Mouse (Mus musculus) bone marrow, adult 2 months (tissue): ENCODE measurements around the gene Gpr183. TPM values are rescaled to one million over a fixed set of nuclear protein-coding genes. Genes with fewer than 3 reads are reported as not detected.
A peak's percentile ranks its signal among the peaks of the same experiment; 100 is the strongest.

ENCODE experiments used
- H3K27ac ChIP-seq: fragments of 200-500 bp; 2 replicates; pipeline ENCODE4 v1.5.1; 2012; ENCODE audit warnings: low read depth, mild to moderate bottlenecking, control low read depth, inconsistent platforms, low read length; ENCODE audit not compliant: control insufficient read depth, poor library complexity, insufficient read depth
- H3K4me1 ChIP-seq: fragments of 200-500 bp; 2 replicates; pipeline ENCODE4 v1.6.1; 2011; ENCODE audit warnings: low read length; ENCODE audit not compliant: control insufficient read depth, insufficient read depth
- H3K4me3 ChIP-seq: fragments of 200-500 bp; replicated peaks from 2 replicates; pipeline ENCODE3; 2011; ENCODE audit warnings: mild to moderate bottlenecking, low read depth, low read length, control low read depth; ENCODE audit not compliant: control insufficient read depth
- CTCF ChIP-seq: fragments of 200-500 bp; IDR thresholded peaks from 2 replicates; pipeline ENCODE4 v1.5.1; 2011; ENCODE audit warnings: low read length, control low read depth; ENCODE audit not compliant: control insufficient read depth, insufficient read depth
- POLR2A ChIP-seq: fragments of 200-500 bp; IDR thresholded peaks from 2 replicates; pipeline ENCODE4 v1.6.1; 2011; ENCODE audit warnings: low read depth, mild to moderate bottlenecking, control low read depth, low read length, borderline replicate concordance; ENCODE audit not compliant: control insufficient read depth
- WGBS: fragments of 180-500 bp; shearing (Covaris S2); methylation state at CpG from one replicate; pipeline ENCODE4 v1.1.7; 2018; 5-methylcytosine and 5-hydroxymethylcytosine counted together
- polyA plus RNA-seq: library from polyadenylated mRNA; stranded (reverse); fragments of >200 nt; gene quantifications from 2 replicates; pipeline ENCODE4 v1.2.4, GENCODE M21; 2011; ENCODE audit warnings: low replicate concordance; ENCODE audit not compliant: missing spikeins, insufficient read depth, insufficient read length

Gene Gpr183
- polyA plus RNA-seq, 1 experiment = 1.5 TPM

- Histone ChIP-seq H3K4me3 (no peak overlapping the region), H3K27ac (no peak overlapping the region), H3K4me1 (peaks cover 5% of the 10 kb centered on the region)
- no peak for TF ChIP-seq CTCF
- no peak for TF ChIP-seq POLR2A
- WGBS = 80% methylated on average over 7 of the region's 7 CpGs
These were observed 37.2 kb upstream of the Gpr183 start for GRCm38 (mm10) chr14:122002224-122002623.

GRCm38 (mm10) chr14:122000346-122001105, 35.5 kb upstream of the Gpr183 start:
- TF ChIP-seq CTCF (no peak), POLR2A (no peak)
- WGBS = 89% methylated on average over 17 of the region's 17 CpGs
- no peak overlapping the region for H3K4me3 ChIP-seq
- no peak overlapping the region for H3K27ac ChIP-seq
- H3K4me1 ChIP-seq = peaks cover 8% of the 10 kb centered on the region

- 72% methylated on average over 8 of the region's 8 CpGs for WGBS
- H3K4me3 ChIP-seq = no peak overlapping the region
- peaks cover 12% of the 10 kb centered on the region for H3K4me1 ChIP-seq
- TF ChIP-seq CTCF (no peak), POLR2A (no peak)
- H3K27ac ChIP-seq = no peak overlapping the region
These were observed 34.5 kb upstream of the Gpr183 start for GRCm38 (mm10) chr14:121999455-121999854.

- WGBS = 61% methylated on average over 8 of the region's 8 CpGs
- peaks cover 14% of the 10 kb centered on the region for H3K4me1 ChIP-seq
- no peak overlapping the region for H3K4me3 ChIP-seq
- peak overlapping the region; percentile 33; the same call in 1 of the 2 replicates for H3K27ac ChIP-seq
- no peak for TF ChIP-seq POLR2A
- no peak for TF ChIP-seq CTCF
These were observed 31.8 kb upstream of the Gpr183 start for GRCm38 (mm10) chr14:121996786-121997185.

GRCm38 (mm10) chr14:121995557-121995870, 30.5 kb upstream of the Gpr183 start:
- Histone ChIP-seq H3K4me1 (peaks cover 14% of the 10 kb centered on the region), H3K4me3 (no peak overlapping the region), H3K27ac (peak overlapping the region; percentile 45; the same call in 1 of the 2 replicates)
- TF ChIP-seq POLR2A = no peak
- TF ChIP-seq CTCF = no peak
- WGBS = 40% methylated on average over 1 of the region's 1 CpGs

GRCm38 (mm10) chr14:121994846-121995556, 30.0 kb upstream of the Gpr183 start:
- H3K27ac ChIP-seq = peak overlapping the region; percentile 45; the same call in 1 of the 2 replicates
- peaks cover 14% of the 10 kb centered on the region for H3K4me1 ChIP-seq
- no peak overlapping the region for H3K4me3 ChIP-seq
- TF ChIP-seq POLR2A (no peak), CTCF (no peak)
- 48% methylated on average over 7 of the region's 7 CpGs for WGBS

- peak overlapping the region; percentile 42 for H3K27ac ChIP-seq
- peaks cover 14% of the 10 kb centered on the region for H3K4me1 ChIP-seq
- WGBS = 81% methylated on average over 17 of the region's 17 CpGs
These were observed 29.2 kb upstream of the Gpr183 start for GRCm38 (mm10) chr14:121994171-121994700.

GRCm38 (mm10) chr14:121993616-121994015, 28.6 kb upstream of the Gpr183 start:
- WGBS = 81% methylated on average over 4 of the region's 4 CpGs
- H3K4me3 ChIP-seq = no peak overlapping the region
- no peak for TF ChIP-seq POLR2A
- TF ChIP-seq CTCF = no peak
- no peak overlapping the region for H3K27ac ChIP-seq
- peaks cover 14% of the 10 kb centered on the region for H3K4me1 ChIP-seq

More at GRCm38 (mm10) chr14:121994171-121994700, 29.2 kb upstream of the Gpr183 start:
- TF ChIP-seq CTCF = no peak
- no peak for TF ChIP-seq POLR2A
- no peak overlapping the region for H3K4me3 ChIP-seq
